Comparison of ENCODE assay signal across 8 mouse cellular contexts in genomic region chr9:79977549-79977971, GRCm38 (mm10). TPM values are rescaled to one million over a fixed set of nuclear protein-coding genes. Genes with fewer than 3 reads are reported as not detected.
DNase-seq lines count a peak whose midpoint lies in the region; ATAC-seq and TF ChIP-seq lines count a peak whose summit lies in the region.

No protein-coding gene starts in this region.

- peak overlapping the region; percentile 37 for H3K4me3 ChIP-seq in embryonic facial prominence, embryonic 15.5 days (replicated peaks)
- peak overlapping the region; percentile 61 for H3K4me3 ChIP-seq in heart, embryonic 13.5 days
- peak overlapping the region; percentile 35 for H3K4me3 ChIP-seq in kidney, embryonic 16.5 days (ENCODE audit: low read length)
- H3K4me3 ChIP-seq in liver, postnatal 0 days (ENCODE audit: low read depth, low read length), result peak overlapping the region; percentile 34
- peak overlapping the region; percentile 11; the same call in 1 of the 2 replicates for H3K4me3 ChIP-seq in neural tube, embryonic 12.5 days

- H3K4me2 ChIP-seq in embryonic facial prominence, embryonic 15.5 days (replicated peaks), result peak overlapping the region; percentile 50
- peak overlapping the region; percentile 68 for H3K4me2 ChIP-seq in heart, embryonic 13.5 days
- H3K4me2 ChIP-seq in kidney, embryonic 16.5 days (replicated peaks; ENCODE audit: low read depth, low read length), result peak overlapping the region; percentile 48
- peak overlapping the region; percentile 68 for H3K4me2 ChIP-seq in liver, postnatal 0 days (ENCODE audit: low read depth, low read length)
- H3K4me2 ChIP-seq in neural tube, embryonic 12.5 days (replicated peaks), result peak overlapping the region; percentile 52

- H3K9ac ChIP-seq in embryonic facial prominence, embryonic 15.5 days, result peak overlapping the region; percentile 18; the same call in 1 of the 2 replicates
- peak overlapping the region; percentile 83 for H3K9ac ChIP-seq in heart, embryonic 13.5 days
- peak overlapping the region; percentile 23 for H3K9ac ChIP-seq in kidney, embryonic 16.5 days (replicated peaks; ENCODE audit: low read length)
- no peak overlapping the region for H3K9ac ChIP-seq in liver, postnatal 0 days (replicated peaks)
- 0 out of 2 replicates have a peak overlapping the region, but pooled peaks have one; percentile 26 for H3K9ac ChIP-seq in neural tube, embryonic 12.5 days

- H3K9me3 ChIP-seq in embryonic facial prominence, embryonic 15.5 days (replicated peaks), result no peaks in the 10 kb centered on the region
- no peaks in the 10 kb centered on the region for H3K9me3 ChIP-seq in heart, embryonic 13.5 days
- H3K9me3 ChIP-seq in kidney, embryonic 16.5 days (ENCODE audit: low read length), result no peaks in the 10 kb centered on the region
- H3K9me3 ChIP-seq in liver, postnatal 0 days (ENCODE audit: low read length), result no peaks in the 10 kb centered on the region
- no peaks in the 10 kb centered on the region for H3K9me3 ChIP-seq in neural tube, embryonic 12.5 days

- 3% methylated on average over 13 of the region's 13 CpGs for WGBS in embryonic facial prominence, embryonic 15.5 days
- 0% methylated on average over 13 of the region's 13 CpGs for WGBS in heart, embryonic 13.5 days
- under 1% methylated on average over 13 of the region's 13 CpGs for WGBS in kidney, embryonic 16.5 days
- WGBS in liver, postnatal 0 days (ENCODE audit: insufficient replicate concordance), result 2% methylated on average over 13 of the region's 13 CpGs
- WGBS in neural tube, embryonic 12.5 days, result 12% methylated on average over 13 of the region's 13 CpGs

- no peaks in the 10 kb centered on the region for H3K36me3 ChIP-seq in embryonic facial prominence, embryonic 15.5 days
- no peaks in the 10 kb centered on the region for H3K36me3 ChIP-seq in heart, embryonic 13.5 days
- no peaks in the 10 kb centered on the region for H3K36me3 ChIP-seq in kidney, embryonic 16.5 days (ENCODE audit: insufficient read depth, low read length)
- no peaks in the 10 kb centered on the region for H3K36me3 ChIP-seq in liver, postnatal 0 days (replicated peaks; ENCODE audit: insufficient read depth, low read length)
- no peaks in the 10 kb centered on the region for H3K36me3 ChIP-seq in neural tube, embryonic 12.5 days

- TF ChIP-seq CTCF in liver, postnatal 0 days (IDR thresholded peaks at IDR 0.05; ENCODE audit: low read depth), result no peak

- peaks cover 12% of the 10 kb centered on the region for H3K4me1 ChIP-seq in embryonic facial prominence, embryonic 15.5 days
- peaks cover 43% of the 10 kb centered on the region for H3K4me1 ChIP-seq in heart, embryonic 13.5 days
- H3K4me1 ChIP-seq in kidney, embryonic 16.5 days (ENCODE audit: insufficient read depth, low read length), result no peaks in the 10 kb centered on the region
- no peaks in the 10 kb centered on the region for H3K4me1 ChIP-seq in liver, postnatal 0 days (ENCODE audit: insufficient read depth)
- H3K4me1 ChIP-seq in neural tube, embryonic 12.5 days, result peaks cover 5% of the 10 kb centered on the region; the same call in 1 of the 2 replicates

- peak; percentile 74 for DNase-seq in adrenal gland, postnatal 10 days
- peak; percentile 45 for DNase-seq in liver, postnatal 0 days
- DNase-seq in thymus, postnatal 10 days (ENCODE audit: low spot score in 2 of 2), result peak; percentile 4 to 31
- DNase-seq in spleen, adult 12 weeks (ENCODE audit: low spot score), result no peak

- peak; percentile 81 for ATAC-seq in embryonic facial prominence, embryonic 15.5 days (ENCODE audit: insufficient number of reproducible peaks, low FRiP score, low TSS enrichment, low read depth)
- ATAC-seq in heart, embryonic 13.5 days (ENCODE audit: extremely low read depth, insufficient number of reproducible peaks, low FRiP score, low TSS enrichment), result peak; percentile 80
- peak; percentile 87 for ATAC-seq in kidney, embryonic 16.5 days (ENCODE audit: low FRiP score, low TSS enrichment)
- ATAC-seq in liver, postnatal 0 days, result peak; percentile 70
- no peak for ATAC-seq in neural tube, embryonic 12.5 days (ENCODE audit: low FRiP score, low read depth)

- no peak for TF ChIP-seq EP300 in liver, postnatal 0 days (IDR thresholded peaks at IDR 0.05; ENCODE audit: low read depth)

- H3K27ac ChIP-seq in embryonic facial prominence, embryonic 15.5 days (replicated peaks), result peak overlapping the region; percentile 78
- H3K27ac ChIP-seq in heart, embryonic 13.5 days (replicated peaks), result peak overlapping the region; percentile 96
- peak overlapping the region; percentile 86 for H3K27ac ChIP-seq in kidney, embryonic 16.5 days (ENCODE audit: low read length)
- 0 out of 2 replicates have a peak overlapping the region, but pooled peaks have one; percentile 58 for H3K27ac ChIP-seq in liver, postnatal 0 days (ENCODE audit: low read depth)
- H3K27ac ChIP-seq in neural tube, embryonic 12.5 days, result no peak overlapping the region

- no peaks in the 10 kb centered on the region for H3K27me3 ChIP-seq in embryonic facial prominence, embryonic 15.5 days
- no peaks in the 10 kb centered on the region for H3K27me3 ChIP-seq in heart, embryonic 13.5 days (replicated peaks)
- no peaks in the 10 kb centered on the region for H3K27me3 ChIP-seq in kidney, embryonic 16.5 days (ENCODE audit: insufficient read depth, low read length)
- no peaks in the 10 kb centered on the region for H3K27me3 ChIP-seq in liver, postnatal 0 days (ENCODE audit: insufficient read depth, low read length)
- no peaks in the 10 kb centered on the region for H3K27me3 ChIP-seq in neural tube, embryonic 12.5 days (replicated peaks)

RNA-seq across cellular contexts. Expression of gene Filip1, which starts 35.1 kb away (rescaled TPM):
- 10 to 100 TPM; 39.6 to 46.6 TPM for total RNA-seq in adrenal gland, postnatal 10 days (2021)
- polyA plus RNA-seq in embryonic facial prominence, embryonic 15.5 days (2015; fragmentation: Nextera tagmentation; extraction: Ambion mirVana), result 7.6 and 10.6 TPM in 2 replicates
- 24.5 and 27.3 TPM in 2 replicates for polyA plus RNA-seq in heart, embryonic 13.5 days (2015; fragmentation: Nextera tagmentation; extraction: Ambion mirVana)
- polyA plus RNA-seq in kidney, embryonic 16.5 days (2015; fragmentation: Nextera tagmentation; extraction: Ambion mirVana), result 5.2 and 5.7 TPM in 2 replicates
- 0.99 and 1.2 TPM in 2 replicates for polyA plus RNA-seq in liver, postnatal 0 days (2015; fragmentation: Nextera tagmentation; extraction: Ambion mirVana)
- 3.5 and 4.0 TPM in 2 replicates for polyA plus RNA-seq in neural tube, embryonic 12.5 days (2016; fragmentation: Nextera tagmentation; extraction: Ambion mirVana)

Comparison
In these comparisons a context has a peak if more than half of its experiments do, and no peak if none do; other contexts are left out.
1. H3K4me3 ChIP-seq: peak in every context shown above with its lines; median percentile 61 in heart, embryonic 13.5 days; 37 in embryonic facial prominence, embryonic 15.5 days; 35 in kidney, embryonic 16.5 days; 34 in liver, postnatal 0 days; 11 in neural tube, embryonic 12.5 days.